Mouse (Mus musculus): ENCODE results near the gene Iqcf1. TPM values are rescaled to one million over a fixed set of nuclear protein-coding genes. Genes with fewer than 3 reads are reported as not detected.

Iqcf1 gene
- polyA plus RNA-seq, 1 experiment from 2014 or later: not detected

DNA sequence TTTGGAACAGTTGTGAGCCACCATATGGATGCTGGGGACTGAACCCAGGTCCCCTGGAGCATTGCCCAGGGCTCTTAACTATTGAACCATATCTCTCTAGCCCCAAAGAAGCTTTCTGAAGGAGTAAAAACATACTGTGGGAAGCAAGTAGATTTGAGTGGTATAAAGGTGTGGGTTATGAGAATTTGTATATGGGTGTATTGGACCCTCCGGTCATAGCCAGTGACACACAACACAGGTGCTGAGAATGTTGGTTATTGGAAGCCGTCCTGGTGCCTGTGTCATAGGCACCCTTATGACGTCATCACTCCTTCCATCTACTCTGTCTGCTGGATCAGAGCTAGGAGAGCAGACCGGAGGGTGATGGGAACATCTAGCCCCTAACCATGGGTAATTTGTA, 14.5 kb downstream of the Iqcf1 start, which contains the start of gene Iqcf5:
Gene Iqcf5, plus strand, starts transcription at position 301 of the 400 bp plus-strand sequence.
- H3K4me1 ChIP-seq (ENCODE audit: control insufficient read depth, insufficient read depth, low read length): no peaks in the 10 kb centered on the region
- ATAC-seq (ENCODE audit: low FRiP score, low TSS enrichment): no peak
- H3K27ac ChIP-seq (ENCODE audit: low read depth, low read length): no peak within 1 kb of the TSS
- no peak within 1 kb of the TSS for H3K9ac ChIP-seq (ENCODE audit: low read depth, low read length)
- no peaks in the 10 kb centered on the region for H3K9me3 ChIP-seq (ENCODE audit: control insufficient read depth, low read length)
- no peaks in the 10 kb centered on the region for H3K36me3 ChIP-seq (ENCODE audit: control insufficient read depth, insufficient read depth, low read length)
- no peaks in the 10 kb centered on the region for H3K27me3 ChIP-seq (ENCODE audit: control insufficient read depth, insufficient read depth, low read length)
- WGBS: 84% methylated on average over 4 of the region's 4 CpGs
- no peak within 1 kb of the TSS for H3K4me2 ChIP-seq (replicated peaks; ENCODE audit: low read depth, low read length)
- no peak within 1 kb of the TSS for H3K4me3 ChIP-seq (ENCODE audit: low read length)

GRCm38 (mm10) chr9:106519433-106519832, 19.7 kb downstream of the Iqcf1 start:
- no peak for ATAC-seq (ENCODE audit: low FRiP score, low TSS enrichment)
- Histone ChIP-seq H3K9ac (ENCODE audit: low read depth, low read length) (no peak overlapping the region), H3K4me3 (ENCODE audit: low read length) (no peak overlapping the region), H3K36me3 (ENCODE audit: control insufficient read depth, insufficient read depth, low read length) (no peaks in the 10 kb centered on the region), H3K4me2 (replicated peaks; ENCODE audit: low read depth, low read length) (no peak overlapping the region), H3K9me3 (ENCODE audit: control insufficient read depth, low read length) (no peaks in the 10 kb centered on the region), H3K27ac (ENCODE audit: low read depth, low read length) (no peak overlapping the region), H3K27me3 (ENCODE audit: control insufficient read depth, insufficient read depth, low read length) (no peaks in the 10 kb centered on the region), H3K4me1 (ENCODE audit: control insufficient read depth, insufficient read depth, low read length) (no peaks in the 10 kb centered on the region)
- 77% methylated on average over 2 of the region's 2 CpGs for WGBS

DNA sequence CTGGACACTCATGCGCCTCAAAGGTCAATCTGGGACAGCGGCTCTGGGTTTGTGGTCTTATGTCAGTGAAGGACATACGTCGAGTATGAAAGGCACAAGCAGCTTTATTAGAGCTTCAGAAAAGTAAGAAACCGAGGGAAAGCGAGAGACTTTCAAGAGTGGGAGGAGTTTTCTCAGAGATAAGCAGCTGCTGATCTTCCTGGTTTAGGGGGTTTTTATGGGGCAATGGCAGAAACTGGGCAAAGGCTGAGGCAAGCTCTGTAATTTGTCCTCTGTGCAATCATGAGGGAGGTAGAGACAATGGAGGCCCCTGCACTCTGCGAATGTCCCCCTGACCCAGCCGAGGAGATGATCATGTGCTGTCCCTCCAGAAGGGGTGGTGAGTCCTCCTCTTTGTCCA, 20.1 kb downstream of the Iqcf1 start:
- Histone ChIP-seq H3K4me1 (ENCODE audit: control insufficient read depth, insufficient read depth, low read length) (no peaks in the 10 kb centered on the region), H3K4me2 (replicated peaks; ENCODE audit: low read depth, low read length) (no peak overlapping the region), H3K9me3 (ENCODE audit: control insufficient read depth, low read length) (no peaks in the 10 kb centered on the region), H3K27ac (ENCODE audit: low read depth, low read length) (no peak overlapping the region), H3K9ac (ENCODE audit: low read depth, low read length) (no peak overlapping the region), H3K36me3 (ENCODE audit: control insufficient read depth, insufficient read depth, low read length) (no peaks in the 10 kb centered on the region), H3K4me3 (ENCODE audit: low read length) (no peak overlapping the region), H3K27me3 (ENCODE audit: control insufficient read depth, insufficient read depth, low read length) (no peaks in the 10 kb centered on the region)
- ATAC-seq (ENCODE audit: low FRiP score, low TSS enrichment): no peak
- 81% methylated on average over 8 of the region's 8 CpGs for WGBS

DNA sequence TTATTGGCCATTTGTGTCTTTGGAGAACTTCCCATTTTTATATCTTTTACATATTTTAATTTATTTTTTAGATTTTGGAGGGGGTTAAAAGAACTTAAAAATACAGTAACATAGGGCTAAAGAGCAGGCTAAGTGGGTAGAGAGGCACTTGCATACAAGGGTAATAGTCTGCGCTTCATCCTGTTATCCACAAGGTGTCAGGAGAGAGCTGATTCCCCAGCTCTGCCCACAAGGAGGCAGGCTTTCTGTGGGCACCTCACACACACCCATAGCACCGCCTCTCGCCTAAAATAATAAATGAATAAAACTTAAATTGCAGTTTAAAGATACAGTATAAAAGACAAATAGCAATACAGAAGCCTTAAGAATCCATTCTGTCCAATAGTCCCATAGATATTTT, 32.1 kb downstream of the Iqcf1 start:
- no peak overlapping the region for H3K9ac ChIP-seq (ENCODE audit: low read depth, low read length)
- no peak overlapping the region for H3K4me2 ChIP-seq (replicated peaks; ENCODE audit: low read depth, low read length)
- H3K27ac ChIP-seq (ENCODE audit: low read depth, low read length): no peak overlapping the region
- no peaks in the 10 kb centered on the region for H3K27me3 ChIP-seq (ENCODE audit: control insufficient read depth, insufficient read depth, low read length)
- H3K4me3 ChIP-seq (ENCODE audit: low read length): no peak overlapping the region
- 24% methylated on average over 3 of the region's 3 CpGs for WGBS
- H3K4me1 ChIP-seq (ENCODE audit: control insufficient read depth, insufficient read depth, low read length): no peaks in the 10 kb centered on the region
- no peaks in the 10 kb centered on the region for H3K9me3 ChIP-seq (ENCODE audit: control insufficient read depth, low read length)
- H3K36me3 ChIP-seq (ENCODE audit: control insufficient read depth, insufficient read depth, low read length): no peaks in the 10 kb centered on the region
- ATAC-seq (ENCODE audit: low FRiP score, low TSS enrichment): no peak

GRCm38 (mm10) chr9:106534296-106534695, 34.5 kb downstream of the Iqcf1 start:
- Histone ChIP-seq H3K36me3 (ENCODE audit: control insufficient read depth, insufficient read depth, low read length) (no peaks in the 10 kb centered on the region), H3K27me3 (ENCODE audit: control insufficient read depth, insufficient read depth, low read length) (no peaks in the 10 kb centered on the region), H3K9ac (ENCODE audit: low read depth, low read length) (no peak overlapping the region), H3K4me3 (ENCODE audit: low read length) (no peak overlapping the region), H3K9me3 (ENCODE audit: control insufficient read depth, low read length) (no peaks in the 10 kb centered on the region), H3K4me2 (replicated peaks; ENCODE audit: low read depth, low read length) (no peak overlapping the region), H3K4me1 (ENCODE audit: control insufficient read depth, insufficient read depth, low read length) (no peaks in the 10 kb centered on the region), H3K27ac (ENCODE audit: low read depth, low read length) (no peak overlapping the region)
- 93% methylated on average over 7 of the region's 7 CpGs for WGBS
- ATAC-seq (ENCODE audit: low FRiP score, low TSS enrichment): no peak

- H3K9me3 ChIP-seq (ENCODE audit: control insufficient read depth, low read length): no peaks in the 10 kb centered on the region
- no peak overlapping the region for H3K9ac ChIP-seq (ENCODE audit: low read depth, low read length)
- no peak overlapping the region for H3K27ac ChIP-seq (ENCODE audit: low read depth, low read length)
- no peak overlapping the region for H3K4me3 ChIP-seq (ENCODE audit: low read length)
- no peaks in the 10 kb centered on the region for H3K27me3 ChIP-seq (ENCODE audit: control insufficient read depth, insufficient read depth, low read length)
- H3K4me2 ChIP-seq (replicated peaks; ENCODE audit: low read depth, low read length): no peak overlapping the region
- no peaks in the 10 kb centered on the region for H3K4me1 ChIP-seq (ENCODE audit: control insufficient read depth, insufficient read depth, low read length)
- no peak for ATAC-seq (ENCODE audit: low FRiP score, low TSS enrichment)
- WGBS: 90% methylated on average over 11 of the region's 11 CpGs
- H3K36me3 ChIP-seq (ENCODE audit: control insufficient read depth, insufficient read depth, low read length): no peaks in the 10 kb centered on the region
Observed at GRCm38 (mm10) chr9:106534975-106535374, 35.2 kb downstream of the Iqcf1 start.

Other genes with a start within 250 kb of the Iqcf1 start
- gene Poc1a, start 218.9 kb upstream of the Iqcf1 start, polyA plus RNA-seq (2014; fragmentation: Nextera tagmentation; extraction: Ambion mirVana): 25.6 and 29.1 TPM in 2 replicates
- gene Dusp7, start 131.3 kb upstream of the Iqcf1 start, polyA plus RNA-seq (2014; fragmentation: Nextera tagmentation; extraction: Ambion mirVana): 25.5 and 26.3 TPM in 2 replicates
- gene Rpl29, start 70.5 kb upstream of the Iqcf1 start, polyA plus RNA-seq (2014; fragmentation: Nextera tagmentation; extraction: Ambion mirVana): 1,370 and 1,590 TPM in 2 replicates
- 41.1 and 44.5 TPM in 2 replicates for gene Acy1, start 61.6 kb upstream of the Iqcf1 start, polyA plus RNA-seq (2014; fragmentation: Nextera tagmentation; extraction: Ambion mirVana)
- 18.7 and 25.6 TPM in 2 replicates for gene Abhd14b, start 52.5 kb upstream of the Iqcf1 start, polyA plus RNA-seq (2014; fragmentation: Nextera tagmentation; extraction: Ambion mirVana)
- 50.2 and 58.8 TPM in 2 replicates for gene Abhd14a, start 52.3 kb upstream of the Iqcf1 start, polyA plus RNA-seq (2014; fragmentation: Nextera tagmentation; extraction: Ambion mirVana)
- 129 and 147 TPM in 2 replicates for gene Pcbp4, start 46.7 kb upstream of the Iqcf1 start, polyA plus RNA-seq (2014; fragmentation: Nextera tagmentation; extraction: Ambion mirVana)
- 0.37 and 0.66 TPM in 2 replicates for gene Gpr62, start 34.0 kb upstream of the Iqcf1 start, polyA plus RNA-seq (2014; fragmentation: Nextera tagmentation; extraction: Ambion mirVana)
- 43.8 and 49.3 TPM in 2 replicates for gene Rrp9, start 24.0 kb upstream of the Iqcf1 start, polyA plus RNA-seq (2014; fragmentation: Nextera tagmentation; extraction: Ambion mirVana)
- 1.9 and 2.7 TPM in 2 replicates for gene Parp3, start 23.0 kb upstream of the Iqcf1 start, polyA plus RNA-seq (2014; fragmentation: Nextera tagmentation; extraction: Ambion mirVana)
- gene Iqcf5, start 14.6 kb downstream of the Iqcf1 start, polyA plus RNA-seq (2014; fragmentation: Nextera tagmentation; extraction: Ambion mirVana): not detected in 2 replicates
- not detected in 2 replicates for gene Iqcf3, start 61.7 kb downstream of the Iqcf1 start, polyA plus RNA-seq (2014; fragmentation: Nextera tagmentation; extraction: Ambion mirVana)
- gene Iqcf4, start 71.0 kb downstream of the Iqcf1 start, polyA plus RNA-seq (2014; fragmentation: Nextera tagmentation; extraction: Ambion mirVana): not detected in 2 replicates
- not detected in 2 replicates for gene Iqcf6, start 126.6 kb downstream of the Iqcf1 start, polyA plus RNA-seq (2014; fragmentation: Nextera tagmentation; extraction: Ambion mirVana)
- not detected in 2 replicates for gene Grm2, start 156.1 kb downstream of the Iqcf1 start, polyA plus RNA-seq (2014; fragmentation: Nextera tagmentation; extraction: Ambion mirVana)
- 42.5 and 58.2 TPM in 2 replicates for gene Tex264, start 186.0 kb downstream of the Iqcf1 start, polyA plus RNA-seq (2014; fragmentation: Nextera tagmentation; extraction: Ambion mirVana)

All from kidney, embryonic 14.5 days (tissue).